Mouse (Mus musculus) embryonic facial prominence, embryonic 11.5 days (tissue): ENCODE measurements around the gene Aak1. TPM values are rescaled to one million over a fixed set of nuclear protein-coding genes. Genes with fewer than 3 reads are reported as not detected.
"Not testable (repeated sequence)": the region's sequence is repeated elsewhere in the genome, so short reads cannot be mapped to it uniquely, and the experiment has no call there.

Experiments
- ATAC-seq: fragments of 200-750 bp; cut with Nextera tagmentation; replicated peaks from 2 replicates; pipeline ENCODE4 v1.8.0; 2017; ENCODE audit warnings: low read depth; ENCODE audit not compliant: insufficient number of reproducible peaks, low FRiP score, low TSS enrichment
- DNase-seq: peaks from one replicate; pipeline ENCODE4 v3.0.0-alpha.2; 2015; ENCODE audit warnings: low spot score
- H3K27ac ChIP-seq: fragments of 300-500 bp; sonication (generic); replicated peaks from 2 replicates; pipeline ENCODE4 v1.5.1; 2014; ENCODE audit warnings: mild to moderate bottlenecking, low read depth, low read length, control low read depth
- H3K27me3 ChIP-seq: fragments of 300-500 bp; sonication (generic); 2 replicates; pipeline ENCODE4 v1.6.1; 2014; ENCODE audit warnings: mild to moderate bottlenecking, low read length, moderate library complexity, mixed read lengths; ENCODE audit not compliant: control insufficient read depth, insufficient read depth
- H3K36me3 ChIP-seq: fragments of 300-500 bp; sonication (generic); replicated peaks from 2 replicates; pipeline ENCODE4 v1.6.1; 2014; ENCODE audit warnings: low read depth, mild to moderate bottlenecking, low read length, moderate library complexity, mixed read lengths; ENCODE audit not compliant: control insufficient read depth, insufficient read depth
- H3K4me1 ChIP-seq: fragments of 300-500 bp; sonication (generic); 2 replicates; pipeline ENCODE4 v1.6.1; 2014; ENCODE audit warnings: low read length, mixed read lengths; ENCODE audit not compliant: control insufficient read depth, insufficient read depth
- H3K4me2 ChIP-seq: fragments of 300-500 bp; sonication (generic); 2 replicates; pipeline ENCODE4 v1.6.1; 2014; ENCODE audit warnings: low read depth, mild to moderate bottlenecking, control low read depth, low read length, moderate library complexity
- H3K4me3 ChIP-seq: fragments of 300-500 bp; sonication (generic); 2 replicates; pipeline ENCODE4 v1.5.1; 2014; ENCODE audit warnings: low read depth, low read length, control low read depth
- H3K9ac ChIP-seq: fragments of 300-500 bp; sonication (generic); replicated peaks from 2 replicates; pipeline ENCODE4 v1.6.1; 2014; ENCODE audit warnings: mild to moderate bottlenecking, control low read depth, low read length
- H3K9me3 ChIP-seq: fragments of 300-500 bp; sonication (generic); replicated peaks from 2 replicates; pipeline ENCODE4 v1.6.1; 2016; ENCODE audit warnings: mild to moderate bottlenecking, low read length, inconsistent platforms, mixed read lengths; ENCODE audit not compliant: control insufficient read depth
- WGBS: fragments of 180-500 bp; shearing (Covaris S2); extraction: QIAGEN DNeasy Blood & Tissue Kit; methylation state at CpG from one replicate; pipeline ENCODE4 v1.1.7; 2014; 5-methylcytosine and 5-hydroxymethylcytosine counted together
- polyA plus RNA-seq: library from polyadenylated mRNA; unstranded; fragments of >200 nt; fragmentation: Nextera tagmentation; extraction: Ambion mirVana; gene quantifications from 2 replicates; pipeline ENCODE4 v1.2.1, GENCODE M21; 2014

Aak1 gene
- polyA plus RNA-seq, 1 experiment from 2014 or later: 17.3 TPM

DNA sequence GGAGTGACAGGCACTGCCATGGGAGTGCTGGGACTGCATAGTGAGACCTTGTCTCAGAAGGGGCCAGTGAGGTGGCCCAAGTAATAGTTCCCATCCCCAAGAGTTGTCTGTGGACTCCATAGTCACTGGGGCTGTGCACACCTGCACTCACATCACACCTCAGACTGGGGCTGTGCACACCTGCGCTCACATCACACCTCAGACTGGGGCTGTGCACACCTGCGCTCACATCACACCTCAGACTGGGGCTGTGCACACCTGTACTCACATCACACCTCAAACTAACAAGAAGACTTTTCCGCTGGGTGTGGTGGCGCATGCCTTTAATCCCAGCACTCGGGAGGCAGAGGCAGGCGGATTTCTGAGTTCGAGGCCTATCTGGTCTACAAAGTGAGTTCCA lies 199.4 kb downstream of the Aak1 start:
- H3K4me3 ChIP-seq, H3K4me1 ChIP-seq, H3K36me3 ChIP-seq, H3K27me3 ChIP-seq, DNase-seq, H3K9ac ChIP-seq, H3K9me3 ChIP-seq, H3K27ac ChIP-seq, H3K4me2 ChIP-seq, ATAC-seq: not testable (repeated sequence)
- WGBS: 96% methylated on average over 7 of the region's 7 CpGs

DNA sequence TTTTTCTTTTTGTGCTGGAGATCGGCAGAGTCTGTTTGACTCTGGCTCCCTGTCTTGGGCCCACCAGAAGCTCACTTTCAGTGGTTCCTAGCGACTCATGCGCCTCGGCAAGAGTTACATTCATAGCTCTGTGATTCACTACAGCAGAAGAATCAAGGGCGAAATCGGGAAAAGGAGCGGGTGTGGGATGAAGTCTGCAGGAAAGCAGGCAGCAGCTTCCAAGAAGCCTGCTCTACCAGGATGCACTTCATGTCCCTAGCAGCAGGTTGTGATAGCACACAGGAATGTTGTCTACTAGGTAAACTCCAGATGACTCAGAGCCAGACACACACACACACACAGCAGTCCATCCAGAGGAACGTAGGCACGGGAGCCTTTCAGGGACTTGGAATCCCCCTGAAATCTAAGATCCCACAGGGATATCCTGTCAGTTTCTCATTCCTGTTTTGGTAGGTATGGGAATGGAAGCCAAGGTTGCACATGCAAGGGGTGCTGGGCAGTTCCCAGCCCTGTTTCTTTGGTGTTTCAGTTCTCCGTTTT lies 202.6 kb downstream of the Aak1 start:
- no peak for DNase-seq
- Histone ChIP-seq H3K4me2 (no peak overlapping the region), H3K27me3 (no peaks in the 10 kb centered on the region), H3K36me3 (peaks cover 6% of the 10 kb centered on the region), H3K9me3 (no peaks in the 10 kb centered on the region), H3K4me1 (no peaks in the 10 kb centered on the region), H3K9ac (no peak overlapping the region), H3K27ac (no peak overlapping the region), H3K4me3 (no peak overlapping the region)
- WGBS: 93% methylated on average over 10 of the region's 10 CpGs
- ATAC-seq: no peak

Other genes starting within 250 kb of the Aak1 start
- gene Asprv1, start 221.4 kb upstream of the Aak1 start, polyA plus RNA-seq: 0.79 and 0.89 TPM in 2 replicates
- gene Mxd1, start 180.4 kb upstream of the Aak1 start, polyA plus RNA-seq: 13.5 and 15.1 TPM in 2 replicates
- gene Snrnp27, start 165.0 kb upstream of the Aak1 start, polyA plus RNA-seq: 139 and 148 TPM in 2 replicates
- gene Gmcl1, start 116.1 kb upstream of the Aak1 start, polyA plus RNA-seq: 49.3 and 57.4 TPM in 2 replicates
- 12.5 and 14.1 TPM in 2 replicates for gene Anxa4, start 55.9 kb upstream of the Aak1 start, polyA plus RNA-seq
- 104 TPM in 2 replicates for gene Nfu1, start 159.7 kb downstream of the Aak1 start, polyA plus RNA-seq
- 16.2 and 20.0 TPM in 2 replicates for gene Gfpt1, start 193.3 kb downstream of the Aak1 start, polyA plus RNA-seq